Mouse (Mus musculus): ENCODE measurements at regions not wholly inside any gene's neighbourhood (a gene's known extent, or its start where the extent isn't known, plus 50 kb on each side); places are given as distances from the start of the nearest gene placed in this dataset. TPM values are rescaled to one million over a fixed set of nuclear protein-coding genes. Genes with fewer than 3 reads are reported as not detected.
A peak's percentile ranks its signal among the peaks of the same experiment; 100 is the strongest.

GRCm38 (mm10) chrX:103556046-103556445 lies 74.3 kb upstream of the Zcchc13 start:
- H3K4me1 ChIP-seq (ENCODE audit: control insufficient read depth, low read depth, low read length) = no peaks in the 10 kb centered on the region; the same call in none of the 2 replicates
- no peak overlapping the region for H3K4me2 ChIP-seq (ENCODE audit: low read depth, low read length)
- no peaks in the 10 kb centered on the region for H3K27me3 ChIP-seq (ENCODE audit: control insufficient read depth, insufficient read depth, low read depth, low read length)
- no peak overlapping the region for H3K4me3 ChIP-seq (ENCODE audit: low read depth, low read length)
- WGBS (ENCODE audit: insufficient replicate concordance) = 54% methylated on average over 4 of the region's 4 CpGs
- H3K36me3 ChIP-seq (ENCODE audit: control insufficient read depth, insufficient read depth) = no peaks in the 10 kb centered on the region
- no peak for ATAC-seq (ENCODE audit: low read depth)
- no peaks in the 10 kb centered on the region for H3K9me3 ChIP-seq (replicated peaks; ENCODE audit: control insufficient read depth, low read length)
- H3K27ac ChIP-seq (ENCODE audit: low read length) = peak overlapping the region; percentile 54
- H3K9ac ChIP-seq (ENCODE audit: low read depth, low read length) = no peak overlapping the region

DNA sequence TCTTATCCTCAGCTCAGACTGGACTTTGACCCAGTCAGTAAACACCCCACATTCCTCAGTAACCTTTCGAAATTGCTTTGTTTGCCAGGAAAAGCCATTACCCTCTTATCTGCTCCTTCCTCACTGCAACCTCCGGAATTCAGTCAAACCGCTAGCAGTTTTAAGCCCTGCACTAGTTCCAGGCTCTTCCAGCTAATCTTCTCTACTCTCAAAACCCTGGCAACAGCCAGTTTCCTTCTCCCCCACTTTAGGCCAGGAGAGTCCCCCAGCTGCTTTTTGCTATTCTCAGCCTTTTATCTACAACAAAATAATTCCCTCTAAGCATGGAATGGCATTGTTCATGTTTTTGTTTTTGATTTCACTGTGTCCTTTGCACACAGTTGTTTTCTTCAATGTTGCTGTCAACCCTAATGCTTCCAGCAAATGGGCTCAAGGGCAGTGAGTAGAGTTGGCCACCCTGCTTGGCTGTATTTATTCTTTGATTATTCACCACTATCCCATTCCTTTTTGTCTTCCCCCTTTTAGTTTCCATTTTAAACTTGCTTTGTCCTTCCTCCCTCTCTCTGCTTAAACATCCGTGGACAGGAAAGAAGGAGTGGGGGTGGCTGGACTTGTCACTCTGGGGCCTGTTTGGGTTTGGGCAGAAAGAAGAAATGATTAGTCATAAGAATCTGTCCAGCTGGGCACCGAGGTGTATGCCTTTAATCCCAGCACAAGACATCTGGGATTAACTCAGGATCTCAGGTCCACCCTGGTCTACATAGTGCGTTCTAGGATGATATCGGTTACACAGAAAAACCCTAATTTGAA lies 73.5 kb upstream of the Zcchc13 start:
- 30% methylated on average over 7 of the region's 7 CpGs for WGBS (ENCODE audit: insufficient replicate concordance)
- no peak overlapping the region for H3K9ac ChIP-seq (ENCODE audit: low read depth, low read length)
- no peaks in the 10 kb centered on the region for H3K27me3 ChIP-seq (ENCODE audit: control insufficient read depth, insufficient read depth, low read depth, low read length)
- ATAC-seq (ENCODE audit: low read depth) = peak; percentile 67; the same call in 1 of the 2 replicates
- no peak overlapping the region for H3K4me2 ChIP-seq (ENCODE audit: low read depth, low read length)
- H3K27ac ChIP-seq (ENCODE audit: low read length) = peak overlapping the region; percentile 78
- H3K4me1 ChIP-seq (ENCODE audit: control insufficient read depth, low read depth, low read length) = no peaks in the 10 kb centered on the region; the same call in none of the 2 replicates
- no peaks in the 10 kb centered on the region for H3K36me3 ChIP-seq (ENCODE audit: control insufficient read depth, insufficient read depth)
- no peaks in the 10 kb centered on the region for H3K9me3 ChIP-seq (replicated peaks; ENCODE audit: control insufficient read depth, low read length)
- no peak overlapping the region for H3K4me3 ChIP-seq (ENCODE audit: low read depth, low read length)

DNA sequence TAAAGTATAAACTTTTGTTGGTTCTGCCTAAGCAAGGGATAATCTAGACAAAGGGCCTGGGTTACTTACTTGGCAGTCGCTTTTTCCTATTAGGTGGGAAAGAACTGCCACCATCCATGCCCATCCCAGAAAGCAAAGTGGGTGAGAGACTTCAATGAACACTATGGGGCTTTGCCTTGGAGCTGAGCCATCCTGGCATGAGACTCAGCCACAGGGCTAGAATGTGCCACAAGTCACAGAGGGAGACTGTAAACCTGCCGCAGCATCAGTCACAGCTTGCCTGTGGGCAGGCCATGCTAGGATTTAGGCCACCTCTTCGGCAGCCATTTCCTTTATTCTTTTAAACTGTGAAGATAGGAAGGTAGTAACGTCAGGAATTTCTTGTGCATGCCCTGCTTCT lies 72.9 kb upstream of the Zcchc13 start:
- H3K27ac ChIP-seq (ENCODE audit: low read length) = peak overlapping the region; percentile 78
- no peaks in the 10 kb centered on the region for H3K36me3 ChIP-seq (ENCODE audit: control insufficient read depth, insufficient read depth)
- no peak overlapping the region for H3K9ac ChIP-seq (ENCODE audit: low read depth, low read length)
- 70% methylated on average over 4 of the region's 4 CpGs for WGBS (ENCODE audit: insufficient replicate concordance)
- ATAC-seq (ENCODE audit: low read depth) = no peak
- H3K4me1 ChIP-seq (ENCODE audit: control insufficient read depth, low read depth, low read length) = no peaks in the 10 kb centered on the region; the same call in none of the 2 replicates
- H3K9me3 ChIP-seq (replicated peaks; ENCODE audit: control insufficient read depth, low read length) = no peaks in the 10 kb centered on the region
- no peak overlapping the region for H3K4me3 ChIP-seq (ENCODE audit: low read depth, low read length)
- H3K27me3 ChIP-seq (ENCODE audit: control insufficient read depth, insufficient read depth, low read depth, low read length) = no peaks in the 10 kb centered on the region
- H3K4me2 ChIP-seq (ENCODE audit: low read depth, low read length) = no peak overlapping the region

- ATAC-seq (ENCODE audit: low read depth) = peak; percentile 24; the same call in 1 of the 2 replicates
- no peak overlapping the region for H3K4me3 ChIP-seq (ENCODE audit: low read depth, low read length)
- H3K36me3 ChIP-seq (ENCODE audit: control insufficient read depth, insufficient read depth) = no peaks in the 10 kb centered on the region
- WGBS (ENCODE audit: insufficient replicate concordance) = 68% methylated on average over 8 of the region's 8 CpGs
- no peaks in the 10 kb centered on the region for H3K27me3 ChIP-seq (ENCODE audit: control insufficient read depth, insufficient read depth, low read depth, low read length)
- H3K4me2 ChIP-seq (ENCODE audit: low read depth, low read length) = no peak overlapping the region
- no peaks in the 10 kb centered on the region for H3K4me1 ChIP-seq (ENCODE audit: control insufficient read depth, low read depth, low read length)
- no peak overlapping the region for H3K9ac ChIP-seq (ENCODE audit: low read depth, low read length)
- H3K27ac ChIP-seq (ENCODE audit: low read length) = no peak overlapping the region
- no peaks in the 10 kb centered on the region for H3K9me3 ChIP-seq (replicated peaks; ENCODE audit: control insufficient read depth, low read length)
Measured at GRCm38 (mm10) chrX:103563531-103564246, 66.7 kb upstream of the Zcchc13 start.

GRCm38 (mm10) chrX:103573344-103573743 lies 57.0 kb upstream of the Zcchc13 start:
- Histone ChIP-seq H3K27me3 (ENCODE audit: control insufficient read depth, insufficient read depth, low read depth, low read length) (no peaks in the 10 kb centered on the region), H3K4me1 (ENCODE audit: control insufficient read depth, low read depth, low read length) (no peaks in the 10 kb centered on the region), H3K4me3 (ENCODE audit: low read depth, low read length) (no peak overlapping the region)

GRCm38 (mm10) chrX:103579484-103579883 lies 50.9 kb upstream of the Zcchc13 start:
- Histone ChIP-seq H3K9me3 (replicated peaks; ENCODE audit: control insufficient read depth, low read length) (no peaks in the 10 kb centered on the region), H3K27me3 (ENCODE audit: control insufficient read depth, insufficient read depth, low read depth, low read length) (no peaks in the 10 kb centered on the region), H3K4me3 (ENCODE audit: low read depth, low read length) (no peak overlapping the region), H3K27ac (ENCODE audit: low read length) (no peak overlapping the region), H3K4me1 (ENCODE audit: control insufficient read depth, low read depth, low read length) (peaks cover 2% of the 10 kb centered on the region), H3K4me2 (ENCODE audit: low read depth, low read length) (no peak overlapping the region), H3K36me3 (ENCODE audit: control insufficient read depth, insufficient read depth) (no peaks in the 10 kb centered on the region; the same call in 1 of the 2 replicates), H3K9ac (ENCODE audit: low read depth, low read length) (no peak overlapping the region)
- ATAC-seq (ENCODE audit: low read depth) = no peak
- 63% methylated on average over 5 of the region's 5 CpGs for WGBS (ENCODE audit: insufficient replicate concordance)

More at GRCm38 (mm10) chrX:103573344-103573743, 57.0 kb upstream of the Zcchc13 start:
- H3K9me3 ChIP-seq (replicated peaks; ENCODE audit: control insufficient read depth, low read length) = no peaks in the 10 kb centered on the region
- H3K4me2 ChIP-seq (ENCODE audit: low read depth, low read length) = no peak overlapping the region
- H3K9ac ChIP-seq (ENCODE audit: low read depth, low read length) = no peak overlapping the region
- whole genome bisulfite sequencing (ENCODE audit: insufficient replicate concordance) = 79% methylated on average over 4 of the region's 4 CpGs
- no peak overlapping the region for H3K27ac ChIP-seq (ENCODE audit: low read length)
- no peak for ATAC-seq (ENCODE audit: low read depth)
- no peaks in the 10 kb centered on the region; the same call in 1 of the 2 replicates for H3K36me3 ChIP-seq (ENCODE audit: control insufficient read depth, insufficient read depth)

MicroRNAs in the stretch of these regions (microRNA counts, 519-probe panel; counts per million panel counts)
- microRNA mmu-miR-374 (3,077 counts per million, percentile 84 among the panel's probes with 10 or more counts), microRNA mmu-miR-421 (2,477 counts per million, percentile 64 among the panel's probes with 10 or more counts)

Small RNA genes lying in the stretch of these regions (microRNA-seq; reads per million reads assigned to microRNA genes)
- gene Mir374b (not detected), gene Mir374c (not detected), gene Mir421 (498 reads per million, percentile 70 among the genes with 10 or more reads in this experiment)
